ENCODE assay signal across 22 mouse cellular contexts in the genomic region with DNA sequence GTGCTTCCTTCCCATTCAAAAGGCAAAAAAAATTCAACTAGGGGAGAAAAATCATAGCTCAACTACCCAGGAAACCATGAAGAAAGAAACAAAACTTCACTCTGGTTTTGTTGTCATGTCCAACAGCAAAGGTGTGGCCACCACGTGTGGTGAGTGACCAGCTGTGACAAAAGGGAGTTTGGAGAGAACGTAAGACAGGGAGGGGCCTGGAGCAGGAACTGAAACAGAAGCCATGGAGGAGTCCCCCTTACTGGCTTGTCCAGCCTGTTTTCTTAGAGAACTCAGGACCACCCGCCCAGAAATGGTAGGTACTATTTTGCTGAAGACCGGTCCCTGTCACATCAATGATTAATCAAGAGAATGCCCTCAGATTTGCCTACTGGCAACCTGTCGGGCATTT.
"Had no signal": no experiment of that assay in that cellular context is flagged by ENCODE, and none has a peak within 500 bp of the region (broad histone marks: within the 10 kb centered on the region; RNA-seq: fewer than 3 reads in every experiment).

No protein-coding gene starts in this region.

- DNase-seq: heart, postnatal 10 days; heart, postnatal 14 days; heart, postnatal 36 days; heart, postnatal 4 days; kidney, adult 11 months; kidney, adult 18-20 months; kidney, adult 2 months; kidney, adult 8-10 months; kidney, adult 9 months; kidney, postnatal 10 days; kidney, postnatal 14 days; kidney, postnatal 25 days; kidney, postnatal 36 days; kidney, postnatal 4 days; layer of hippocampus, adult 9-11 months; layer of hippocampus, postnatal 36 days had no signal

- ATAC-seq: hindbrain, embryonic 16.5 days; hindbrain, postnatal 0 days; inflammation-experienced regulatory T-cells, adult 6 months; intestine, embryonic 15.5 days; intestine, embryonic 16.5 days; intestine, postnatal 0 days had no signal
